9 mouse cellular contexts compared by ENCODE assay signal in genomic region chr12:12810943-12811342, GRCm38 (mm10).
DNase-seq lines count a peak whose midpoint lies in the region; ATAC-seq lines count a peak whose summit lies in the region.
"Had no signal": no experiment of that assay in that cellular context is flagged by ENCODE, and none has a peak within 500 bp of the region (broad histone marks: within the 10 kb centered on the region; RNA-seq: fewer than 3 reads in every experiment).

No protein-coding gene starts in this region.

- DNase-seq in heart, postnatal 36 days: no peak
- peak; percentile 19 for DNase-seq in kidney, postnatal 14 days
- no peak for DNase-seq in midbrain, embryonic 11.5 days (ENCODE audit: low spot score, missing footprints)
- DNase-seq in T-cell, adult 2 months (ENCODE audit: low spot score): no peak
- DNase-seq in right cerebral cortex, postnatal 4 days: no peak

- no peaks in the 10 kb centered on the region for H3K27me3 ChIP-seq in heart, embryonic 16.5 days (ENCODE audit: control insufficient read depth, insufficient read depth, low read length)
- 0 out of 2 replicates have a peak, but pooled peaks cover 7% of the 10 kb centered on the region for H3K27me3 ChIP-seq in forebrain, embryonic 12.5 days
- H3K27me3 ChIP-seq in midbrain, embryonic 11.5 days (ENCODE audit: control insufficient read depth, insufficient read depth, low read length): no peaks in the 10 kb centered on the region; the same call in 1 of the 2 replicates

- no peaks in the 10 kb centered on the region for H3K9me3 ChIP-seq in heart, embryonic 16.5 days (replicated peaks; ENCODE audit: control insufficient read depth, low read length)
- no peaks in the 10 kb centered on the region for H3K9me3 ChIP-seq in forebrain, embryonic 12.5 days
- H3K9me3 ChIP-seq in midbrain, embryonic 11.5 days (ENCODE audit: control insufficient read depth, low read length): no peaks in the 10 kb centered on the region

- ATAC-seq in heart, embryonic 16.5 days (replicated peaks; ENCODE audit: extremely low read depth, insufficient read depth, low FRiP score): no peak
- no peak for ATAC-seq in forebrain, embryonic 12.5 days (ENCODE audit: low FRiP score)
- ATAC-seq in midbrain, embryonic 11.5 days (ENCODE audit: low FRiP score): peak; percentile 28; the same call in 1 of the 2 replicates
- ATAC-seq in erythroid progenitor cell, adult 5-6 weeks (replicated peaks; ENCODE audit: low FRiP score, poor library complexity, severe bottlenecking): no peak

- H3K4me1 ChIP-seq in heart, embryonic 16.5 days (ENCODE audit: control insufficient read depth, insufficient read depth, low read length): peaks cover 15% of the 10 kb centered on the region
- peaks cover 34% of the 10 kb centered on the region for H3K4me1 ChIP-seq in forebrain, embryonic 12.5 days
- peaks cover 26% of the 10 kb centered on the region for H3K4me1 ChIP-seq in midbrain, embryonic 11.5 days (ENCODE audit: control insufficient read depth, insufficient read depth, low read length)

- H3K27ac ChIP-seq in heart, embryonic 16.5 days (ENCODE audit: low read length): 0 out of 2 replicates have a peak overlapping the region, but pooled peaks have one; percentile 3
- H3K27ac ChIP-seq in forebrain, embryonic 12.5 days: peak overlapping the region; percentile 65; the same call in 1 of the 2 replicates
- peak overlapping the region; percentile 62 for H3K27ac ChIP-seq in midbrain, embryonic 11.5 days (ENCODE audit: low read depth, low read length)

- peak overlapping the region; percentile 60; the same call in 1 of the 2 replicates for H3K4me2 ChIP-seq in heart, embryonic 16.5 days (ENCODE audit: low read depth, low read length)
- peak overlapping the region; percentile 36 for H3K4me2 ChIP-seq in forebrain, embryonic 12.5 days
- peak overlapping the region; percentile 35 for H3K4me2 ChIP-seq in midbrain, embryonic 11.5 days

- intact Hi-C loops in heart, postnatal 36 days (cut with DNase I): loop anchor here (2.0 kb wide), 1 partner anchor 94 kb away; no protein-coding TSS in a partner anchor

- no peaks in the 10 kb centered on the region for H3K36me3 ChIP-seq in heart, embryonic 16.5 days (ENCODE audit: control insufficient read depth, insufficient read depth)
- no peaks in the 10 kb centered on the region for H3K36me3 ChIP-seq in forebrain, embryonic 12.5 days (replicated peaks)
- H3K36me3 ChIP-seq in midbrain, embryonic 11.5 days (ENCODE audit: control insufficient read depth, insufficient read depth, low read length): no peaks in the 10 kb centered on the region
- H3K36me3 ChIP-seq: G1E had no signal

- H3K4me3 ChIP-seq in heart, embryonic 16.5 days (ENCODE audit: low read length): no peak overlapping the region
- H3K4me3 ChIP-seq in forebrain, embryonic 12.5 days (replicated peaks): no peak overlapping the region
- no peak overlapping the region for H3K4me3 ChIP-seq in midbrain, embryonic 11.5 days (ENCODE audit: low read depth, low read length)

- no peak overlapping the region for H3K9ac ChIP-seq in heart, embryonic 16.5 days (ENCODE audit: low read length)
- H3K9ac ChIP-seq in forebrain, embryonic 12.5 days: no peak overlapping the region
- peak overlapping the region; percentile 47 for H3K9ac ChIP-seq in midbrain, embryonic 11.5 days (ENCODE audit: low read length)

- WGBS in heart, embryonic 16.5 days: 31% methylated on average over 7 of the region's 7 CpGs
- WGBS in forebrain, embryonic 12.5 days: 4% methylated on average over 7 of the region's 7 CpGs
- 4% methylated on average over 7 of the region's 7 CpGs for WGBS in midbrain, embryonic 11.5 days

Comparison
In these comparisons a context has a peak if more than half of its experiments do, and no peak if none do; other contexts are left out.
1. H3K27ac ChIP-seq: peak in every context shown above with its lines; median percentile 65 in forebrain, embryonic 12.5 days; 62 in midbrain, embryonic 11.5 days; 3 in heart, embryonic 16.5 days.